Mouse (Mus musculus) lung, postnatal 36 days (tissue): ENCODE data around the gene Nsun2.

Source experiments
- DNase-seq: peaks from one replicate; pipeline ENCODE4 v3.0.0; 2022; ENCODE audit warnings: mixed read lengths

Gene Nsun2

DNA sequence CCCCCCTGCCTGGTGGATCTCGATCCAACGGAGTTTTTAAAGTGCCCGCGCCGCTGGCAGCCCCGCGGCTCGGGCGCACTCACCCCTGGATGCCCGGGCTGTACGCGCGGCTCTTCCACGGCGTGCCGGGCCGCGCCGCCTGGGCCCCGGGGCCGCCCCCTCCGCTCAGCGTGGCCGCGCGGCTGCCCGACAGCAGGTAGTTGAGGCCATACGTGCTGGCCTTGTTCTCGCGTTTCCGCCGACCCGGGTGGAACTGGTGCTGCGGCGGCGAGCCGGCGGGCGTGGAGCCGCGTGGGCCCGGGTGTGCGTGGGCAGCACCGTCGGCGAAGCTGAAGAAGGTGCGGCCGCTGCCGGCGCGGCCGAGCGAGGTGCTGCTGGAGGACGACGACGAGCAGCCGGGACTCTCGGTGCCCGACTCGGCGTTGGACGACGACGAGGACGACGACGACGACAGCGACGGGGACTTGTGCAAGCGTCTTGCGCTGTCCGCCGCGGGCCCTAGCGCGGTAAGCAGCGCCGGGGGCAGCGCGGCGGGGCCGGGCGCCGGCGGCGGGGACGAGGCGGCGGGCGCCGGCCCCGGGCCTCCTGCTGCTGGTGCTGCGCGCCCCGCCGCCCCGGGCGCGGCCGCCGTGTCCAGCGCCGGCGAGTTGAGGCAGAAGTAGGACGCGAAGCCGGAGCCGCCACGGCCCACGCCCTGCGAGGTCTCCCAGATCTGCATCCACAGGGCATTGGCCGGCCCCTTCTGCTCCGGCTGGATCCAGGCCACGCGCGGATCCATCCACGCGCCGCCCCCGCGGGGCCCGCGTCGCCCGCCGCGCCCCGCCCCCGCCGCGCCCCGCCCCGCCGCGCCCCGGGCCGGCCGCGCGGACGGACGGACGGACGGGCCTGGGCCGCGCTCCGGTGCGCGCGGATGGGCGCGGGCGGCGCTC is at the start of gene Nsun2:
Nsun2 (plus strand) TSS at position 342 of the 929 bp plus-strand sequence.
- peak; percentile 52 for DNase-seq

DNA sequence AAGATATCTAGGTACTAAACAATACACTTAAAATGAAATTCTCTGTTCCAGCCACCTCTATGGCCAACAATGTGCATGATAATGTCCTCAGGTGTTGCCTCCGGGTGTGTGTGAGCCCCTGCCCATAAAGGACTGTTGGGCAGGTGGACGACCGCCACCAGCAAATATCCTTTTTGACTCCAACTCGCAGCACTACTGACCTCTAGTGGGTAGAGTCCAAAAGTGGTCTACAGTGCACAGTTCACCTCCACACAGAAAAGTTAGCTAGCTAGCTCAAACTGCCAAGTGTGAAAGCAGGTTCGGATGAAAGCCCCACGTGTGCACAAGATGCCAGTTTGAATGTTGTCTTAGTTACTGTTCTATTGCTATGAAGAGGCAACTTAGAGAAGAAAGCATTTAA is 48.2 kb upstream of the Nsun2 start:
- DNase-seq, result peak; percentile 39

DNA sequence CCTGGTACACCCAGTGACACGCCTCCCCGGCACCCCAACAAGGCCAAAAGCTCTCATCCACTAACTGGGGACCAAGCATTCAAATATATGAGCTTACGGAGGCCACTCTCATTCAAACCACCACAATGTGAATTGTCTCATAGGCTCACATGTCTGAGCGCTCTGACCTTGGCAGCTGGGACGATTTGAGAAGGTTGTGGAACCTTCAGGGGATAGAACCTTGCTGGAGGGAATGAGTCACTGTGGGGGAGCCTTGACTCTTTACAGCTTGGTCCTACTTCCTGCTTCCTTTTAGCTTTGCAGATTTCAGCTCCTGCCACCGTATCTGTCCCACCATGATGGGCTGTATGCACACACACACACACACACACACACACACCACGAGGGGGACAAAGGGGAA is 47.7 kb upstream of the Nsun2 start:
- DNase-seq, result no peak

DNA sequence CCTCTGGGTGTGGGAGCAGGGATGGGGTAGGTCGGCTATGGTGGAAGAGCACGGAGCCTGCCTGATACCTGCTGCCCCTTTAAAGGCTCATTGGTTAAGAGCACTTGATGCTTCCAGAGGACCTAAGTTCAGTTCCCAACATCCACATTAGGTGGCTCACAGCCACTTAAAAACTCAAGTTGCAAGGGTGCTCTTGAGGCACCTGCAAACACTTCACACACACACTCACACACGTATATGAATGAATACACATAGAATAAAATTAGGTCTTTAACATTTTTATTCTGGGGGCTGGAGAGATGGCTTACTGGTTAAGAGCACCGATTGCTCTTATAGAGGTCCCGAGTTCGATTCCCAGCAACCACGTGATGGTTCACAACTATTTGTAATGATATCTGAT is 46.4 kb upstream of the Nsun2 start:
- DNase-seq, result no peak

DNA sequence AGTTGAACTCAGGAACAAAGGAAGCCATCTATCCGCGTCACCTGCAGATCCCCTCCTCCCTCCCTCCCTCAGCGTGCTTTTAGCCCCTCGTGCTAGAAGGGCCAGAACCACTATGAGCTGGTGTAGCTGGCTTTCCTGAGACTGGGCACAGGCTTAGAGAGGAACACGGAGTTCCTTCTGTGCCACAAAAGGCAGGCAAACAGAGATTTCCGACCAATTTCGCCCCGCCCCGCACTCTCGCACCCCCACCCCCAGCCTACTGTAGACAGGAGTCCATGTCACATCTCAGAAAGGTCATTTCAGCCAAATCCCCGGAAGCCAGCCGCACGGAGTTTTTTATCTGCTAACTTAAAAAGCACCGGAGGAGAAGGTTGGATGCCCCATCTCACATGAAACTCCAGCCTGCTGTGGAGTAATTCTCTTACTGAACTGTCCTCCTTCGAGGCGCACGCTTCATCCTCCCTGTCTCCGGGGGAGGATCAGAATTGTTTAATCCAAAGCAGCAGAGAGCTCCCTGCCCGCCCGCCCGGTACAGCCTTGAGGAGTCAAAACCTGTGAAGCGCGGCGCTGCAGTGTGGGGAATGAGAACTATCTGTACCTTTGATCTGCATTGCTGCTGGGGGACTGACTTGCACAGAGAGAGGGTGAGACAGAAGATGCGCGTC is 45.8 kb upstream of the Nsun2 start:
- no peak for DNase-seq

DNA sequence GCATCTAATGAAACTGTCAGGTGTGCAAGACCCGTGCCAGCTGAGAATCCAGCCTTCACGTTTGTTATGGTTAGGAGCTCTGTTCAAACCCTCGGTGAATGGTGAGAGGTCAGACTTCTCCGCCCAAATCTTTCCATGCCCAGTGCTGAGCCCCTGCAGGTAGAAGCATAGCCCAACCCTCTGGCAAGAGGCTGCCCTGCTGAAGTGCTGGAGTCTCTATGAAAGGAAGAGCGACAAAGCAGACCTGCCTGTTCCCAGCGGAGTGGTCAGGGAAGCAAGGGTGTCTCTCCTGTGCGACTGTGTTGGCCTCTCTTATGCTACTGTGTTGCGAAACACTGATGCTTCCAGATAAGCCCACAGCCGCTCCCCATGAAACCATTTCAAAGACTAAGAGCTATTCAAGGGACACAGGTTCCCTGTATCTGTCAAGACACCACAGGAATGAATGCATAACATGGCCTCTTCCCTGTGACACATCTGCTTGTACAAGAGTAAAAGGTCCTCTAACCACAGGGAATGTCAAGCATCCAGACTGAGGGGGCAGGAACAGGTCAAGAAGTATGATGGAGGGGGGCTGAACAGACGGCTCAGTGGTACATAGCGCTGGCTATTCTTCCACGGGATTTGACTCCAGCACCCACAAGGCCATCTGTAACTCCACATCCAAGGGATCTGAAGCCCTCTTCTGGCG is 44.8 kb upstream of the Nsun2 start:
- DNase-seq, result no peak

DNA sequence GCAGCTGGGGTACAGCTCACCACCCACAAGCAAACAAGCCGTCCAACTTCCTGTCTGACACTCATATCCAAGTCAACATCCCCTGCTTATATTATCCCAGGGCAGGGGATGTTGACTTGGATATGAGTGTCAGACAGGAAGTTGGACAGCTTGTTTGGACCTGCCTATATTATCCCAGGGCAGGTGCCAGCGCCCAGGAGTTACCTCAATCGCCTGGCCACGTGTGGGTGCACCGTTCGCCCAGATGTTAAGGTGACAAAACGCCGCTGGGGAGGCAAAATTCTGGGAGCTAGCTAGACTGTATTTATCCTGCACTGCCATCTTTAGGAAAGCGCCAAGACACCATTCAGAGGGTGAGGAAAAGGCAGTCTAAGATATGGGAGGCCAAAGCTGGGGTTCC is 43.8 kb upstream of the Nsun2 start:
- no peak for DNase-seq

DNA sequence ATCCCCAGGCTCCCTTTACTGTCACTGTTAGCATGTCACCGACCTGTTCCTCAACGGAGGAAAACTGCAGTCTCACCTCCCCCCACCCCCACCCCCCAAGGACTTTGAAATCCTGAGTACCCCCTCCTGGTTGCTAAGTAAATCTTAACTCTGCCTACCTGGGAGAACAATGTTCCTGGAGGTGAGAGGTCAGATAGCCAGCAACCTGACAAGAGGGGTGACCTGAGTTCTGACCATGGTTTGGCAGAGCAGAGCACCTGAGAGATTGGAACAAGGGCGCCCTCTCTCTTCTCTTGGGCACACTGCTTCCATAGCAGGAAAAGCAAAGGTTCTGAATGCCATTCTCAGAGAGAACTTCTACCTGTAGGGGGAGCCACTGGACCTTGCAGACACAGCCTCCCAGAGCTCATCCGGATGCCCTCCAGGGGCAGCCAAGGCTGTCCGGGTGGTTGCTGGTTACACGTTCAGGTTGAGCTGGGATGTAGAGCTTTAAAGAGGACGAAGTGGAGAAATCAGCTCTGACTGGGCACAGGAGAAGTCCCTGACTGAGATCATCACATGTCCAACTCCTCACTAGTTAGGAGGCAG is 40.6 kb upstream of the Nsun2 start:
- DNase-seq, result peak; percentile 87

DNA sequence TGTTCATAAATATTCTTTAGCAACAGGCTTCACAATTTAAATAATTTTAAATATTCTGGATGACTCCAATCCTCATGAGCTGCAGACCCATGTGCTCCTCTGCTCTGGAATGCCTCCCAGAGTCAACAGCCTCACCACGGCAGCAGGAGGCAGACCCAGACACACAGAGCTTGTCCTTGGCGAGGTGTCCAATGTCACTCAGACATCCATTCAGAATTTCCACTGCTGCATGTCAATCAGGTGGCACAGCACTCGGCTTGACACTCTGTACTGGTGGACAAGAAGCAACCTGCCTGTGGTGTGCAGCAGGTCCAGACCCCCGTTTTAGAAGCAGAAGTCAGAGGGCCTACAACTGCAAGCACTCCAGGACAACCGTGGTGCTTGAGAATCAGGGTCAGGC is 35.3 kb upstream of the Nsun2 start:
- DNase-seq, result no peak

DNA sequence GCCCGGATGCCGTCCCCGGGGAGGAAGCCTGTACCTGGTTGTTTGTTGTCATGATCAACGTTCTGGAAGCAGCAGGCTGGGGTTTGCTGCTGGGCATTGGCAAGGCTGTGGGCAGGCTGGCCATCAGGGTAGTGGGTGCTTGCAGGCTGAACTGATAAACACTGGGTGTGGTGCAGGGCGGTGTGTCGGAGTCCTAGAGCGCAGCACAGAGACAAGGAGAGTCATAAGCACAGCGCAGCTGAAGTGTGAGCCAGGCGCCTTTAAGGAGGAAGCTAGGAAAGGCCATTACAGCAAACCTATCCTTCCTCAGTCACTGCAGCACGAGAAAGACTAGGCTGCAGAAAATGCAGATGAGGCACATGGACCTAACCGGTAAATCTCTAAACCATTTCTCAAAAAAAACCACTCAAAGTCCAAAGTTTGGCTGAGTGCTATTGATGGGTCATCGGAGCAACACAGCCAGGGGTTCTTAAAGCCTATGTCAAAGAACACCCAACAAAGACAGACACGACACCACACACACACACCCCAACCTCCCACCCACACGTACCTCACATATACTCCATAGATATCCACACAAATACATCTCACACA is 31.3 kb upstream of the Nsun2 start:
- no peak for DNase-seq

DNA sequence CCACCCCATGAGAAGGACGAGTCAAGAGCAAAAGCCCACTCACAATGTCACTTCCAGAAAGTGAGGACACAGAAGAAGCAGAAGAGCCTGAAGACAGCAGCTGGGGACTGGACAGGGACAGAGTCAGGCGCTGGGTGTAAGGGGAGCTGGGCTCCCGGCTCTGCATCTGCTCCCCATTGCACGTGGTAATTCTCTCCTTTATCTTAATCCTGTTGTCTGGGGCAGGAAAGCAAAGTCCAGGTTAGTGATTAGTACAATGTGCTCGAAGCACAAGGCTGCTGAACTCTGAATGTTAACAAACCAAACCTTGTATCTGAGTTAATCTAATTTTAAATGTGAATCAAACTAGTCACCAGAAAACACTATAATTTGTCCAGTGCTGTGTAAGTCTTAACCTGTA is 30.7 kb upstream of the Nsun2 start:
- no peak for DNase-seq

DNA sequence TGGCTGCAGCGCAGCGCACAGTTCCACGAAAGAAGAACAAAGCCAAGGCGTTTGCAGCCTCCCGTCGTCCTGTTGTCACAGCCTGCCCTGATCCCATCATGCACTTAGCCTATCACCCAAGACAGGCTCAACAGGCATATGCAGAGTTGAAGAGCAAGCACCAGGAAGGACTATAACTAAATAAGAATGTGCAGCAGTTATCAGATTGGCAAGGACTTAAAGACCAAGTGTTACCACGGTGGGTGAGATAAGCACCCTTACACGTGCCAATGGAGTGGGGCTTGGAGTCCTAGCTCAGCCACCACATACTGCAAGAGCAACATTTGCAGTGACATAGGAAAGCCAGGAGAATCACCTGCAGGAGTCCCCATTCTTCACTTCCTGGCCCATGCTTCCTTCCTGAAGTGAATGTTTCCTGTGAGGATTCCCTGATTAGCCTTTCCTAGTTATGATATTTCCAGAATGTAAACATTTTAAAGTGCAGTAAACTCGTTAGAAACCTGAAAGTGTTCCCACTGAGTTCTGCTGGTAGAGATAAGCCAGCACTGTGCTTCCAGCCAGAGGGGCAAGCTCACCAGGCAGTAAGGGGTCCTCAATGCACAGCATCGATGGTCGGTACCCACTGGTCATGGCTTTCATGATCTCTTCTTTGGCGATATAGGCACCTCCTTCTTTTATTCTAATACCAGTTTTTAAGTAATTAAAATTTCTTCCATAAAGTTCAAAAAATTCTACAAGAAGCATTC is 27.0 kb upstream of the Nsun2 start:
- DNase-seq, result no peak

DNA sequence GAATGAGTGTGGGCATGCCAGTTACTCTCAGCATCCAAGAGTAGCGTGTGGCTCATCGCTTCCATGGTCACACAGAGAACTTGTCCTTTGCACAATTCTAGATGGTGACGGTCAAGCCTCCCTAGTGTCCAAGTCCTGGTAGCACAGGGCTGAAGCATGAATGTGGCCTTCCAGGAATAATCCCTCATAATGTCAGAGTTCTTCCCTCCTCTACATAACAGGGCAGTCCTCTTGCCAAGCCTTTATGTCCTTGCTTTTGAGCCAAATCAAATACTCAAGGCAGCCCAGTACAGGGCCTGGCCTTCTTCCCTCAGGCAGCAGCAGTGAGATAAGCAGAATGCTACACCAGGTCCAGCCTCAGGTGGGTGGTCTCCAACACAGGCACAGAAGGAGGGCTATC is 25.9 kb upstream of the Nsun2 start:
- DNase-seq, result no peak

DNA sequence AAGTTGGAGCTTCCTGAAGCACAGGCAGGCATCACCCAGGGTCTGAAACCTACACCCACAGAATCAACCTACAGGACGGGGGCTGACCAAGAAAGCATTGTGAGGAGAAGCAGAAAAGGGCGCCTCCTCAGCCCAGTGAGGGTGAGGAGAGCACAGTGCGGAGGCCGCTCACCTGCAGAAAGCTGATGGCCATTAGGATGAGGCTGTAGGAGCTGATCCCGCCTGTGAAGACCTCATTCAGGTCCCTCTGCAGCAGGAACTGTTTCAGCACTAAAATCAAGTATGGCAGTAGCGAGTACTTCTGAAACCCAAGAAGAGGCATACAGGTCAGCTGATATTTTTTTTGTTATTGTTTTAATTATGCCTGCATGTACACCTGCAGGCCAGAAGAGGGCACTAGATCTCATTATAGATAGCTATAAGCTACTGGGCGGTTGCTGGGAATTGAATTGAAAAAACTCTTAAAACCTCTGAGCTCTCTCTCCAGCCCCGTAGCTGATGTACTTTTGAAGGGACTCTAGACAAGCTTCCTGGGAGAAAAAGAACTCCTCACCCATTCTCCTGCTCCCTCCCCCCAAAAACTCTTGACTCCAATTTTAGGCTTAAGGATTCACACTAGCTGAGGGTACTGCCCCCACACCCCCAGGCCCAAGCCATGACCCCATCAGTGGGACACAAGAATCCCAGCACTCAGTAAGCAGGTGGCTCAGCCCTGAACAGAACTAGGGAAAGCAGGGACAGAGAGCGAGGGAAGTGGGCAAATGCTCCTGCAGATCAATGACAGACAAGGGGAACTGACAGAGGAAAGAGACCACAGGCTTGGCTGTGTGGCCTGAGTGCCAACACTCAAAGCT is 23.9 kb upstream of the Nsun2 start:
- peak; percentile 61 for DNase-seq

DNA sequence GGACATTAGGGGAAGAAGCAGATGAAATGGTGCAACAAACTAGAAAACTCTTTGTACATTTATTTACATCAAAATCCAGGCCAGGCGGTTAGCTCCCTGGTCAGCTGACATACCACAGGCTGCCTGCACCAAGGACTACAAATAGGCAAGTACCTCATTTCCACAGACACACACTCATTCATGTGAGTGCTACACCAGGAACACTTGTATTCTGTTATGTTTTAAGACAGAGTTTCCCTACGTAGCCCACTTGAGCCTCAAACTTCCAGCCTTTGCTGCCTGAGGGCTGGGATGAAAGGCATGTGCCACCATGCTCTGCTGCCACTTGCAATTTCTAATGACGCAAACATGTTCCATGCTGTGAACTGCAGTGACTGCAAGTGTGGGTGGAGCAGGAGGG is 18.5 kb upstream of the Nsun2 start:
- DNase-seq, result no peak

DNA sequence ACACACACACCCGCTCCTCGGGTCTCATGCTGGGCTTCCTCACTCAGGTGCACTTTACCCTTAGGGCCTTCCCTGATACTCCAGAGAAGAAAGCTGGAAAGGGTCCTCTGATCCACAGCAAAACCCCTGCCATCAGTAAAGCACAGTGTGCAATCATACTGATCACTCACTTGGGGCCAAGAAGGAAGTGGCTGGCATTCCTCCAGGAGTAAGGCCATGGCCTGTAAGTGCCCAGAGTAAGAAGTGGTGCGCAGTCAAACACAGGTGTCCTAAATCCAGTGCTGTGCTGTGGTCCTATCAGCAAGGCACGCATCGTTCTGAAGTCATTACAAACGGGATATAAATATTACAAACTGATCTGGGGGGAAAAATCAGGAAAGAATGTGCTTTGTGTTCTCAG is 16.1 kb upstream of the Nsun2 start:
- peak; percentile 68 for DNase-seq

DNA sequence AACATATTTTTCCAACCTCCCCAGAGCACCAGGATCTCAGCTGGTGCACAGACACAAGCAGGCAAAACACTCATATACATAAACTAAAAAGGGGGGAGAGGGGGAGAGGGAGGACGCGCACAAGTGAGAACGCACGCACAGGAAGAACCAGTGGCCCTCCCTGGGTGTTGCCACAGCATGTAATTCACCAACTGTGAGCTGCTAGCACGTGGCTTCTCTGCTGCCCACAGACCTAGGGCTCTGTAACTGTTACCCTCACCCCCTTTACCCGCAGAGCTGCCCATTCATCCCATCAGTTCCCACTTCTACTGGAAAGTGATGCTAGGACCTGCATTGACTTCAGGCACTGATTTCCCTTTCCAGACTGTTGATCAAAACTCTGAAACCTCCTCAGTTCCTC is 14.4 kb upstream of the Nsun2 start:
- DNase-seq, result no peak

DNA sequence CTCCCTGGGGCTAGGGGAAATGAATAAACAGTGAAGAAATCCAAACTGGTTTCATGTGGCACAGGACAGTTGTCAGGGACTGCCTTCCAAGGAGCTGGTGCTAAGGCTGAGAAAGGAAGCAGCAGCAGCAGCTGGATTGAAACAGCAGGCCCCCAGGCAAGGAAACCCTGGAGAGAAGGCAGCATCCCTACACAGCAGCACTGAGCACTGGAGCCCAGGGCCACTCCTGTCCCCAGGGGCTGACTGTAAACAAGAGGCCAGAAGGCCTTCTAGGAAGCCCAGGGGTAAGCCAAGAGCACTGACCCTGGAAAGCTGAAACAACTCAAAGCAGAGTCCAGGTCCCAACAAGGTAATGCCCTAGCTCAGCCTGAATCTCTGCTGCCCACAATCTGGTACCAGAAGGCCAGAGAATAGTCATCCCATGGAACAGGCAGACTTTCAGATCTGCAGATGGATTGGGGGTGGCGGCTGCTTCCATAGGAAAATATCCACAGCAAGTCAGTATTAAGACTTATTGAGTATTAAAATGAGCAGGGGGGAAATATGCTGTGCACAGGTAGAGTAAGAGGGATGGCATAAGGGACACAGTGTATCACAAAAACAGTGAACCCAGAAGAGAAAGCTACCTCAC is 11.3 kb upstream of the Nsun2 start:
- DNase-seq, result no peak

DNA sequence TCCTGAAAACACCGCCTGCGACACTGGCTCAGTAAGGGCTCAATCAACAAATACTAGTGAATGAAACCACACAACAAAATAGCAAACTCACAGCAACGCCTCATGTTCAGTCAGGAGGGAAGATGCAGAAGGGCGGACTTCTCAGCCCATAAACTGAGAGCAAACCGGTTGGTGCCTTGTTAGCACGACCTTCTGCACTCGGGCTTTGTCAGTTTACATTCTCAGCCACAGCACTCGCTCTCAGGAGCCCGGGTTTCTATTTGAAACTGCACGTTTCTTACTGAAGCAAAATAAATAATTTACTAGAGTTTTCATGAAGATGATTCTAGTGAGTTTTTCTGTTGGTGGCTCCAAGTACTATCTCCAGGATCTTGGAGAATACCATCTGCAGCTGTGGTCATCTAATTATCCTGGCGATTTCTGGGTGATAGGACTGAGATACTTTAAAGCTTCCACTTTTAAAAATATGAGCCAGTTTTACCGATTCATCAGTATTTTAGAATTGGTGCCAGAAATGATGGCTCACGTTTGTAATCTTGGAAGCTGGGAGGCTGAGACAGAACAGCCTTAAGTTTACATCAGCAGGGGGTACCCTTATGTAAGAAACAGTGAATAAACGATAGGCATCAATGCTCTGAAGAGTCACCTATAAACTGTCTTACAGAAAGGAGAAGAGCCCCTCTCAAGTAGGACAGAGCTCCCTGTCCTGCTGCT is 9.9 kb upstream of the Nsun2 start:
- DNase-seq, result no peak

DNA sequence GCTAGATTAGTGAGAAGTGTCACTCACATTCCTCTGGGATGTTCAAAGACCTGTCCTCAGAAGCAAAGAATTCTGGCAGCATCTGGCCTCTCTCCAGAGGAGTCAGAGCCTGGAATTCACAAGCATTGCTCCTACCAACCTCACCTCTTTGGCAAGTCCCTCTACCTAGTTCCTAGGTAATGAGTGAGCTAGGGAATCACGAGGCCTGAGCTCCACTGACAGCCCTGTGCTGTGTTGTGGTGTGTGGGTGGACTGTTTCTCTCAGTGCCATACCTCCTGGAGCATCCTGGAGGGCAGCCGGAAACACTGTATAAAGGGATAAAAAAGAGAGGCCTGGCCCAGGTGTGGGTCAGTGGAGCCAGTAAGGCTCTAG is 9.4 kb upstream of the Nsun2 start:
- no peak for DNase-seq
